Mouse (Mus musculus): Measurements from ENCODE around the gene Rassf10. TPM values are rescaled to one million over a fixed set of nuclear protein-coding genes. Genes with fewer than 3 reads are reported as not detected.
A peak's percentile ranks its signal among the peaks of the same experiment; 100 is the strongest.

Gene Rassf10
- polyA plus RNA-seq, 1 experiment from 2014 or later: 19.4 TPM

- Histone ChIP-seq H3K27me3 (ENCODE audit: control insufficient read depth, insufficient read depth, low read length) (peaks cover 19% of the 10 kb centered on the region), H3K9me3 (ENCODE audit: control insufficient read depth, low read length) (no peaks in the 10 kb centered on the region), H3K4me1 (ENCODE audit: control insufficient read depth, insufficient read depth, low read length) (peaks cover 10% of the 10 kb centered on the region; the same call in 1 of the 2 replicates), H3K4me2 (replicated peaks; ENCODE audit: low read depth, low read length) (peak overlapping the region; percentile 90), H3K4me3 (ENCODE audit: low read length) (peak overlapping the region; percentile 63), H3K36me3 (ENCODE audit: control insufficient read depth, insufficient read depth, low read length) (0 out of 2 replicates have a peak, but pooled peaks cover 4% of the 10 kb centered on the region), H3K27ac (ENCODE audit: low read depth, low read length) (peak overlapping the region; percentile 74), H3K9ac (ENCODE audit: low read depth, low read length) (peak overlapping the region; percentile 75)
- ATAC-seq (ENCODE audit: low FRiP score, low TSS enrichment): peak; percentile 41; the same call in 1 of the 2 replicates
- WGBS: 1% methylated on average over 79 of the region's 82 CpGs
Observed at GRCm38 (mm10) chr7:112954351-112955102, 765 bp downstream of the Rassf10 start.

- Histone ChIP-seq H3K4me2 (replicated peaks; ENCODE audit: low read depth, low read length) (peak overlapping the region; percentile 90), H3K4me1 (ENCODE audit: control insufficient read depth, insufficient read depth, low read length) (peaks cover 8% of the 10 kb centered on the region; the same call in 1 of the 2 replicates), H3K27ac (ENCODE audit: low read depth, low read length) (peak overlapping the region; percentile 57; the same call in 1 of the 2 replicates), H3K36me3 (ENCODE audit: control insufficient read depth, insufficient read depth, low read length) (0 out of 2 replicates have a peak, but pooled peaks cover 4% of the 10 kb centered on the region), H3K4me3 (ENCODE audit: low read length) (peak overlapping the region; percentile 63), H3K9ac (ENCODE audit: low read depth, low read length) (peak overlapping the region; percentile 75), H3K9me3 (ENCODE audit: control insufficient read depth, low read length) (no peaks in the 10 kb centered on the region), H3K27me3 (ENCODE audit: control insufficient read depth, insufficient read depth, low read length) (peaks cover 19% of the 10 kb centered on the region)
- 3% methylated on average over 40 of the region's 40 CpGs for WGBS
- ATAC-seq (ENCODE audit: low FRiP score, low TSS enrichment): peak; percentile 36
Observed at GRCm38 (mm10) chr7:112955103-112955827, 1.5 kb downstream of the Rassf10 start.

- Histone ChIP-seq H3K4me2 (replicated peaks; ENCODE audit: low read depth, low read length) (peak overlapping the region; percentile 90), H3K9ac (ENCODE audit: low read depth, low read length) (peak overlapping the region; percentile 75; the same call in 1 of the 2 replicates), H3K36me3 (ENCODE audit: control insufficient read depth, insufficient read depth, low read length) (0 out of 2 replicates have a peak, but pooled peaks cover 4% of the 10 kb centered on the region), H3K27ac (ENCODE audit: low read depth, low read length) (no peak overlapping the region), H3K4me1 (ENCODE audit: control insufficient read depth, insufficient read depth, low read length) (peaks cover 8% of the 10 kb centered on the region; the same call in 1 of the 2 replicates), H3K9me3 (ENCODE audit: control insufficient read depth, low read length) (no peaks in the 10 kb centered on the region), H3K27me3 (ENCODE audit: control insufficient read depth, insufficient read depth, low read length) (peaks cover 19% of the 10 kb centered on the region), H3K4me3 (ENCODE audit: low read length) (peak overlapping the region; percentile 63)
- WGBS: 23% methylated on average over 3 of the region's 3 CpGs
- ATAC-seq (ENCODE audit: low FRiP score, low TSS enrichment): no peak
Observed at GRCm38 (mm10) chr7:112955955-112956354, 2.2 kb downstream of the Rassf10 start.

- peaks cover 19% of the 10 kb centered on the region for H3K27me3 ChIP-seq (ENCODE audit: control insufficient read depth, insufficient read depth, low read length)
- H3K27ac ChIP-seq (ENCODE audit: low read depth, low read length): no peak overlapping the region
- peak overlapping the region; percentile 2; the same call in 1 of the 2 replicates for H3K9ac ChIP-seq (ENCODE audit: low read depth, low read length)
- no peaks in the 10 kb centered on the region for H3K9me3 ChIP-seq (ENCODE audit: control insufficient read depth, low read length)
- peak overlapping the region; percentile 63 for H3K4me3 ChIP-seq (ENCODE audit: low read length)
- peak overlapping the region; percentile 90 for H3K4me2 ChIP-seq (replicated peaks; ENCODE audit: low read depth, low read length)
- no peak for ATAC-seq (ENCODE audit: low FRiP score, low TSS enrichment)
- WGBS: 51% methylated on average over 7 of the region's 7 CpGs
- H3K4me1 ChIP-seq (ENCODE audit: control insufficient read depth, insufficient read depth, low read length): peaks cover 8% of the 10 kb centered on the region; the same call in 1 of the 2 replicates
- H3K36me3 ChIP-seq (ENCODE audit: control insufficient read depth, insufficient read depth, low read length): 0 out of 2 replicates have a peak, but pooled peaks cover 4% of the 10 kb centered on the region
Observed at GRCm38 (mm10) chr7:112956961-112957360, 3.2 kb downstream of the Rassf10 start.

GRCm38 (mm10) chr7:112957630-112958029 lies 3.9 kb downstream of the Rassf10 start:
- 21% methylated on average over 6 of the region's 6 CpGs for WGBS
- Histone ChIP-seq H3K27me3 (ENCODE audit: control insufficient read depth, insufficient read depth, low read length) (peaks cover 19% of the 10 kb centered on the region), H3K9ac (ENCODE audit: low read depth, low read length) (no peak overlapping the region), H3K36me3 (ENCODE audit: control insufficient read depth, insufficient read depth, low read length) (0 out of 2 replicates have a peak, but pooled peaks cover 4% of the 10 kb centered on the region), H3K4me3 (ENCODE audit: low read length) (peak overlapping the region; percentile 63; the same call in 1 of the 2 replicates), H3K27ac (ENCODE audit: low read depth, low read length) (no peak overlapping the region), H3K4me1 (ENCODE audit: control insufficient read depth, insufficient read depth, low read length) (peaks cover 8% of the 10 kb centered on the region; the same call in 1 of the 2 replicates), H3K4me2 (replicated peaks; ENCODE audit: low read depth, low read length) (peak overlapping the region; percentile 90; the same call in 1 of the 2 replicates), H3K9me3 (ENCODE audit: control insufficient read depth, low read length) (no peaks in the 10 kb centered on the region)
- ATAC-seq (ENCODE audit: low FRiP score, low TSS enrichment): no peak

- no peak overlapping the region for H3K4me3 ChIP-seq (ENCODE audit: low read length)
- 44% methylated on average over 6 of the region's 6 CpGs for WGBS
- H3K27ac ChIP-seq (ENCODE audit: low read depth, low read length): peak overlapping the region; percentile 63; the same call in 1 of the 2 replicates
Observed at GRCm38 (mm10) chr7:112966382-112966781, 12.6 kb downstream of the Rassf10 start.

GRCm38 (mm10) chr7:112966786-112967185 lies 13.0 kb downstream of the Rassf10 start:
- 18% methylated on average over 3 of the region's 3 CpGs for WGBS
- ATAC-seq (ENCODE audit: low FRiP score, low TSS enrichment): peak; percentile 66; the same call in 1 of the 2 replicates

More at GRCm38 (mm10) chr7:112966382-112966781, 12.6 kb downstream of the Rassf10 start:
- no peaks in the 10 kb centered on the region for H3K4me1 ChIP-seq (ENCODE audit: control insufficient read depth, insufficient read depth, low read length)
- no peak for ATAC-seq (ENCODE audit: low FRiP score, low TSS enrichment)
- no peaks in the 10 kb centered on the region for H3K36me3 ChIP-seq (ENCODE audit: control insufficient read depth, insufficient read depth, low read length)
- no peaks in the 10 kb centered on the region for H3K27me3 ChIP-seq (ENCODE audit: control insufficient read depth, insufficient read depth, low read length)
- H3K4me2 ChIP-seq (replicated peaks; ENCODE audit: low read depth, low read length): no peak overlapping the region
- peaks cover 9% of the 10 kb centered on the region; the same call in 1 of the 2 replicates for H3K9me3 ChIP-seq (ENCODE audit: control insufficient read depth, low read length)
- no peak overlapping the region for H3K9ac ChIP-seq (ENCODE audit: low read depth, low read length)

GRCm38 (mm10) chr7:112983316-112983715 lies 29.6 kb downstream of the Rassf10 start:
- Histone ChIP-seq H3K27me3 (ENCODE audit: control insufficient read depth, insufficient read depth, low read length) (no peaks in the 10 kb centered on the region), H3K9ac (ENCODE audit: low read depth, low read length) (no peak overlapping the region), H3K4me2 (replicated peaks; ENCODE audit: low read depth, low read length) (no peak overlapping the region), H3K4me1 (ENCODE audit: control insufficient read depth, insufficient read depth, low read length) (peaks cover 14% of the 10 kb centered on the region; the same call in 1 of the 2 replicates), H3K36me3 (ENCODE audit: control insufficient read depth, insufficient read depth, low read length) (no peaks in the 10 kb centered on the region), H3K27ac (ENCODE audit: low read depth, low read length) (no peak overlapping the region), H3K9me3 (ENCODE audit: control insufficient read depth, low read length) (no peaks in the 10 kb centered on the region), H3K4me3 (ENCODE audit: low read length) (no peak overlapping the region)
- ATAC-seq (ENCODE audit: low FRiP score, low TSS enrichment): no peak
- WGBS: 34% methylated on average over 5 of the region's 5 CpGs

More at GRCm38 (mm10) chr7:112966786-112967185, 13.0 kb downstream of the Rassf10 start:
- Histone ChIP-seq H3K27ac (ENCODE audit: low read depth, low read length) (peak overlapping the region; percentile 63; the same call in 1 of the 2 replicates), H3K4me2 (replicated peaks; ENCODE audit: low read depth, low read length) (no peak overlapping the region), H3K36me3 (ENCODE audit: control insufficient read depth, insufficient read depth, low read length) (no peaks in the 10 kb centered on the region), H3K4me3 (ENCODE audit: low read length) (no peak overlapping the region), H3K9ac (ENCODE audit: low read depth, low read length) (no peak overlapping the region), H3K4me1 (ENCODE audit: control insufficient read depth, insufficient read depth, low read length) (no peaks in the 10 kb centered on the region), H3K27me3 (ENCODE audit: control insufficient read depth, insufficient read depth, low read length) (no peaks in the 10 kb centered on the region), H3K9me3 (ENCODE audit: control insufficient read depth, low read length) (peaks cover 9% of the 10 kb centered on the region; the same call in 1 of the 2 replicates)

Measured in kidney, embryonic 14.5 days (tissue).